Mouse (Mus musculus) central nervous system, embryonic 18 days (tissue): ENCODE results near the gene Vmn1r45. TPM values are rescaled to one million over a fixed set of nuclear protein-coding genes. Genes with fewer than 3 reads are reported as not detected.

ENCODE experiments used
- polyA plus RNA-seq: library from polyadenylated mRNA; depleted of rRNA; stranded (reverse); fragments of >200 nt; gene quantifications from 2 replicates; pipeline ENCODE4 v1.2.3, GENCODE M21; 2012; rRNA removed

The Vmn1r45 gene
- not detected in 2 replicates for polyA plus RNA-seq

DNA sequence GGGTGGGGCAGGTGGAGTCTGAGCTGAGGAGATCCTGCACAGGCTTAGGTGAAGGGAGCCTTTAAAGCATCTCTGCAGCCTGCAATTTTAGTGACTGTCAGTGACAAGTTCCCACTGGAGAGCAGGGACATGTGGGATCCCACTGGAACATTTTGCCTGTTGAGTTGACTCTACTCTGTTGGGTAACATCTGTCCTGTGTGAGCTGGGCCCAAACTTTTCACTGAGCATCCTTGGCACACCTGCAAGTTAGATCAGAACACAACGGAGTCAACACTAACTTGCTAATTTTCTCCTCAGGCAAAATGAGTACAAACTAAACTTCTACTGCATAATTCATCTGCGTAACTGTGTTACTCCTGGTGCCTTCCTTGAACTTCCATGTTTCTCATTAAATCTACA is at the start of gene Vmn1r45:
Gene Vmn1r45, minus strand, starts transcription at position 101 of the 400 bp plus-strand sequence.

DNA sequence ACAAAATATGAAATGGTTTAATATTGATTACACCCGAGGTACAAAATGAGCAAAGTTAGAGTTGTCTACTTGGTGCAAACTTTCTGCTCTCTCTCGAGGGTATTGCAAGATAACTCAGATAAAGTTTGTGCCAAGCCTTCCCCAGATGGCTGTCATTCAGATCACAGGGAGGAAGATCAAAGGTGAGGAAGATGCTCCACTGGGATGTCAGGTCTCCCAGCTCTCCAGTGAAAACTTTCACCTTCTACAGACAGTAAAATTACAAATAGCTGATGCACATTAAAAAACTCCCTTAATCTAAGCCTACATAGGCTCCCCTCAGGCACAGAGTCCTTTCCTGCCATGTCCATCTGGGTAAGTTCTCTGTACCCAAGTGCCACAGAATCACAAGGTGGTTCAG is 28.6 kb upstream of the Vmn1r45 start, which contains the start of gene Vmn1r46:
Gene Vmn1r46, plus strand, starts transcription at position 301 of the 400 bp plus-strand sequence.

DNA sequence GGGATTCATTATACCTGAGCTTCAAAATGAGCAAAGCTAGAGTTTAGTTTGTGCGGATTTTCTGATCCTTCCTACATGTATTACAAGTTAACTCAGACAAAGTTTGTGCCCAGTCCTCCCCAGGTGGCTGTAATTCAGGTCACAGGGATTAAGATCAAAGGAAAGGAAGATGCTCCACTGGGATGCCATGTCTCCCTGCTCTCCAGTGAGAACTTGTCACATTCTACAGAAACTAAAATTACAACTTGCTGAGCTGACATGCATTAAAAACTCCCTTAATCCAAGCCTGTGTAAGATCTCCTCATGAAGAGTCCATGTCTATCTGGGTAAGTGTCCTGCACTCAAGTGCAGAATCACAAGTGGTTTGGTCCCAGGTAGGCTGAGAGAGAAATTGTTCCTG is 57.0 kb downstream of the Vmn1r45 start, which contains the start of gene Vmn1r44:
Gene Vmn1r44, plus strand, starts transcription at position 301 of the 400 bp plus-strand sequence.

Other genes with a start within 250 kb of the Vmn1r45 start
- 0.03 TPM in 1 of 2 replicates, not detected in the other for gene Vmn1r40, start 233.1 kb downstream of the Vmn1r45 start, polyA plus RNA-seq
- not detected in 2 replicates for gene Vmn1r41, start 199.8 kb downstream of the Vmn1r45 start, polyA plus RNA-seq
- not detected in 2 replicates for gene Vmn1r42, start 64.2 kb downstream of the Vmn1r45 start, polyA plus RNA-seq
- gene Vmn1r43, start 64.2 kb downstream of the Vmn1r45 start, polyA plus RNA-seq, result not detected in 2 replicates
- gene Vmn1r44, start 56.9 kb downstream of the Vmn1r45 start, polyA plus RNA-seq, result not detected in 2 replicates
- not detected in 2 replicates for gene Vmn1r46, start 28.7 kb upstream of the Vmn1r45 start, polyA plus RNA-seq
- gene Vmn1r47, start 75.5 kb upstream of the Vmn1r45 start, polyA plus RNA-seq, result not detected in 2 replicates
- not detected in 2 replicates for gene Vmn1r48, start 96.2 kb upstream of the Vmn1r45 start, polyA plus RNA-seq
- not detected in 2 replicates for gene Vmn1r49, start 137.9 kb upstream of the Vmn1r45 start, polyA plus RNA-seq
- gene Vmn1r50, start 160.8 kb upstream of the Vmn1r45 start, polyA plus RNA-seq, result not detected in 2 replicates
- gene Vmn1r51, start 182.0 kb upstream of the Vmn1r45 start, polyA plus RNA-seq, result not detected in 2 replicates
- gene Vmn1r52, start 234.2 kb upstream of the Vmn1r45 start, polyA plus RNA-seq, result not detected in 2 replicates